In genomic region chr9:66307341-66307740, GRCm38 (mm10) we compare ENCODE assay signal across 9 mouse cellular contexts. TPM values are rescaled to one million over a fixed set of nuclear protein-coding genes. Genes with fewer than 3 reads are reported as not detected.
A peak's percentile ranks its signal among the peaks of the same experiment; 100 is the strongest.
DNase-seq lines count a peak whose midpoint lies in the region; ATAC-seq and TF ChIP-seq lines count a peak whose summit lies in the region.
"Had no signal": no experiment of that assay in that cellular context is flagged by ENCODE, and none has a peak within 500 bp of the region (broad histone marks: within the 10 kb centered on the region; RNA-seq: fewer than 3 reads in every experiment).

No protein-coding gene starts in this region.

- H3K36me3 ChIP-seq in thymus, adult 2 months (ENCODE audit: control insufficient read depth, insufficient read depth, low read length): no peaks in the 10 kb centered on the region
- no peaks in the 10 kb centered on the region for H3K36me3 ChIP-seq in forebrain, embryonic 15.5 days
- H3K36me3 ChIP-seq: neural tube, embryonic 13.5 days had no signal

- H3K9ac ChIP-seq in forebrain, embryonic 15.5 days (replicated peaks): no peak overlapping the region
- H3K9ac ChIP-seq: neural tube, embryonic 13.5 days had no signal

- no peak for ATAC-seq in forebrain, embryonic 15.5 days (replicated peaks)

- no peaks in the 10 kb centered on the region for H3K9me3 ChIP-seq in forebrain, embryonic 15.5 days
- H3K9me3 ChIP-seq: neural tube, embryonic 13.5 days had no signal

- no peak for TF ChIP-seq POLR2A in thymus, adult 2 months (IDR thresholded peaks at IDR 0.05; ENCODE audit: control insufficient read depth, extremely low read depth, insufficient read depth, low read length, poor library complexity)

- 60% methylated on average over 2 of the region's 2 CpGs for WGBS in thymus, adult 2 months
- WGBS in forebrain, embryonic 15.5 days: 49% methylated on average over 2 of the region's 2 CpGs

- H3K4me2 ChIP-seq in forebrain, embryonic 15.5 days (replicated peaks): no peak overlapping the region
- H3K4me2 ChIP-seq: neural tube, embryonic 13.5 days had no signal

- H3K27me3 ChIP-seq in thymus, adult 2 months (ENCODE audit: control insufficient read depth, insufficient read depth, low read length): no peaks in the 10 kb centered on the region
- no peaks in the 10 kb centered on the region for H3K27me3 ChIP-seq in forebrain, embryonic 15.5 days
- H3K27me3 ChIP-seq: neural tube, embryonic 13.5 days had no signal

- no peak for TF ChIP-seq CTCF in thymus, adult 2 months (IDR thresholded peaks at IDR 0.05; ENCODE audit: borderline replicate concordance, control insufficient read depth, extremely low read depth, insufficient read depth, low read length, poor library complexity)

- peak; percentile 53 to 74 for DNase-seq in adrenal gland, adult (ENCODE audit: inconsistent age in 2 of 2, low spot score in 1 of 2)
- DNase-seq in adrenal gland, adult 18-20 months (ENCODE audit: low spot score in 2 of 2): no peak
- DNase-seq in thymus, postnatal 4 days: peak; percentile 19
- no peak for DNase-seq in thymus, adult 2 months
- peak; percentile 53 for DNase-seq in kidney, postnatal 14 days
- peak; percentile 63 for DNase-seq in ovary, postnatal 36 days (ENCODE audit: low spot score)
- no peak for DNase-seq in frontal cortex, postnatal 25 days (ENCODE audit: low spot score in 2 of 2)

- H3K27ac ChIP-seq in thymus, adult 2 months (ENCODE audit: control insufficient read depth, insufficient read depth, low read length): no peak overlapping the region
- H3K27ac ChIP-seq in forebrain, embryonic 15.5 days (replicated peaks): no peak overlapping the region
- H3K27ac ChIP-seq: neural tube, embryonic 13.5 days had no signal

- no peak overlapping the region for H3K4me3 ChIP-seq in thymus, adult 2 months (ENCODE audit: control insufficient read depth, insufficient read depth, low read length)
- no peak overlapping the region for H3K4me3 ChIP-seq in forebrain, embryonic 15.5 days
- H3K4me3 ChIP-seq: neural tube, embryonic 13.5 days had no signal

- peaks cover 6% of the 10 kb centered on the region; the same call in 1 of the 2 replicates for H3K4me1 ChIP-seq in thymus, adult 2 months (replicated peaks; ENCODE audit: control insufficient read depth, insufficient read depth, low read length)
- peaks cover 14% of the 10 kb centered on the region for H3K4me1 ChIP-seq in forebrain, embryonic 15.5 days

RNA-seq across cellular contexts. Expression of gene Herc1, which starts 42.9 kb away (rescaled TPM):
- total RNA-seq in adrenal gland, adult 18-20 months (2021): 10 to 100 TPM; 35.1 to 35.4 TPM
- 28.2 and 28.6 TPM in 2 replicates for polyA plus RNA-seq in thymus, adult 2 months (2012; rRNA removed)
- polyA plus RNA-seq in forebrain, embryonic 15.5 days (2015; fragmentation: Nextera tagmentation; extraction: Ambion mirVana): 50.6 and 53.3 TPM in 2 replicates

Comparison
In these comparisons a context has a peak if more than half of its experiments do, and no peak if none do; other contexts are left out.
1. DNase-seq: peak in adrenal gland, adult (2 of 2), thymus, postnatal 4 days (single experiment), kidney, postnatal 14 days (single experiment) and ovary, postnatal 36 days (single experiment); none in adrenal gland, adult 18-20 months (0 of 2), thymus, adult 2 months (single experiment) and frontal cortex, postnatal 25 days (0 of 2).